Mouse (Mus musculus) liver, adult 2 months (tissue): ENCODE data around the gene Cdh4. TPM values are rescaled to one million over a fixed set of nuclear protein-coding genes. Genes with fewer than 3 reads are reported as not detected.

Experiments
- DNase-seq: peaks from one replicate; pipeline ENCODE4 v3.0.0-alpha.2; 2011; ENCODE audit warnings: low read depth, low spot score; ENCODE audit errors: extremely low read depth
- H3K27ac ChIP-seq: fragments of 200-500 bp; replicated peaks from 2 replicates; pipeline ENCODE4 v1.5.1; 2012; ENCODE audit warnings: low read depth, mild to moderate bottlenecking, control low read depth, inconsistent platforms, low read length; ENCODE audit not compliant: insufficient read depth
- H3K27me3 ChIP-seq: fragments of 200-500 bp; 2 replicates; pipeline ENCODE4 v1.6.1; 2012; ENCODE audit warnings: mild to moderate bottlenecking, moderate library complexity, low read length, inconsistent platforms; ENCODE audit not compliant: control insufficient read depth, insufficient read depth
- H3K36me3 ChIP-seq: fragments of 200-500 bp; 2 replicates; pipeline ENCODE4 v1.6.1; 2012; ENCODE audit warnings: low read length, inconsistent platforms; ENCODE audit not compliant: control insufficient read depth, insufficient read depth
- H3K4me1 ChIP-seq: fragments of 200-500 bp; 2 replicates; pipeline ENCODE4 v1.6.1; 2011; ENCODE audit warnings: low read length; ENCODE audit not compliant: control insufficient read depth, insufficient read depth
- H3K4me3 ChIP-seq: fragments of 200-500 bp; 2 replicates; pipeline ENCODE4 v1.5.1; 2011; ENCODE audit warnings: low read depth, mild to moderate bottlenecking, control low read depth, low read length, moderate library complexity; ENCODE audit not compliant: insufficient read depth
- H3K79me2 ChIP-seq: fragments of 200-500 bp; 2 replicates; pipeline ENCODE4 v1.6.1; 2012; ENCODE audit warnings: inconsistent platforms, mild to moderate bottlenecking, low read length, moderate library complexity; ENCODE audit not compliant: control insufficient read depth, insufficient read depth
- H3K9ac ChIP-seq: fragments of 200-500 bp; 2 replicates; pipeline ENCODE4 v1.6.1; 2012; ENCODE audit warnings: low read depth, mild to moderate bottlenecking, control low read depth, inconsistent platforms, low read length
- CTCF ChIP-seq: fragments of 200-500 bp; IDR thresholded peaks from 2 replicates; pipeline ENCODE4 v1.5.1; 2011; ENCODE audit warnings: low read depth, low read length, control low read depth
- POLR2A ChIP-seq: fragments of 200-500 bp; IDR thresholded peaks from 2 replicates; pipeline ENCODE4 v1.6.1; 2011; ENCODE audit warnings: low read length, control low read depth; ENCODE audit not compliant: insufficient read depth; ENCODE audit errors: extremely low read depth
- WGBS: fragments of 180-500 bp; shearing (Covaris S2); methylation state at CpG from one replicate; pipeline ENCODE4 v1.1.7; 2018; 5-methylcytosine and 5-hydroxymethylcytosine counted together
- polyA plus RNA-seq: library from polyadenylated mRNA; depleted of rRNA; stranded (reverse); fragments of >200 nt; gene quantifications from 2 replicates; pipeline ENCODE4 v1.2.3, GENCODE M21; 2012
- total RNA-seq: library from RNA; depleted of rRNA; stranded (reverse); fragments of >200 nt; gene quantifications from 2 replicates; pipeline ENCODE4 v1.2.3, GENCODE M21; 2014

Cdh4 gene
- total and polyA plus RNA-seq, 2 experiments = 0.18 to 0.37 TPM

DNA sequence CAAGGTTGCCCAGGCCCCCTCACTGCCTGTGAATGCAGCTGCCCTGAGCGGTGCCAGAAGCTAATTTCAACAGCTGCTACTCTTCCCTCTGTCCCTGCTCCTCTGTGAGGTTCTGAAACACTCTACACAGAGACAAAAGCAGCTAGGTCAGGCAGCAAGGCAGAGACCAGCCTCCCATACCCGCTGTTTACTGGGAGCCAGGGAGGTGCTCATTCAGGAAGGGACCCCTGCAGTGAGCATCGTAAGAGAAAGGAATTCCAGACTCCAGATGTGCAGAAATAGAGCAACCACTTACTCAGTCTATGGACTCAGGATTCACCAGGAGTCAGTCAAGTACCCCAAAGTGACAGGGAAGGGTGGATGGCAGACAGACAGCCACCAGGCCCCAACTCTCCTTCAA, 278.1 kb downstream of the Cdh4 start:
- Histone ChIP-seq H3K4me1 (no peaks in the 10 kb centered on the region), H3K4me3 (no peak overlapping the region), H3K27ac (no peak overlapping the region), H3K27me3 (no peaks in the 10 kb centered on the region), H3K79me2 (no peaks in the 10 kb centered on the region), H3K9ac (no peak overlapping the region), H3K36me3 (no peaks in the 10 kb centered on the region)
- 68% methylated on average over 3 of the region's 3 CpGs for WGBS
- TF ChIP-seq CTCF (no peak), POLR2A (no peak)
- no peak for DNase-seq

DNA sequence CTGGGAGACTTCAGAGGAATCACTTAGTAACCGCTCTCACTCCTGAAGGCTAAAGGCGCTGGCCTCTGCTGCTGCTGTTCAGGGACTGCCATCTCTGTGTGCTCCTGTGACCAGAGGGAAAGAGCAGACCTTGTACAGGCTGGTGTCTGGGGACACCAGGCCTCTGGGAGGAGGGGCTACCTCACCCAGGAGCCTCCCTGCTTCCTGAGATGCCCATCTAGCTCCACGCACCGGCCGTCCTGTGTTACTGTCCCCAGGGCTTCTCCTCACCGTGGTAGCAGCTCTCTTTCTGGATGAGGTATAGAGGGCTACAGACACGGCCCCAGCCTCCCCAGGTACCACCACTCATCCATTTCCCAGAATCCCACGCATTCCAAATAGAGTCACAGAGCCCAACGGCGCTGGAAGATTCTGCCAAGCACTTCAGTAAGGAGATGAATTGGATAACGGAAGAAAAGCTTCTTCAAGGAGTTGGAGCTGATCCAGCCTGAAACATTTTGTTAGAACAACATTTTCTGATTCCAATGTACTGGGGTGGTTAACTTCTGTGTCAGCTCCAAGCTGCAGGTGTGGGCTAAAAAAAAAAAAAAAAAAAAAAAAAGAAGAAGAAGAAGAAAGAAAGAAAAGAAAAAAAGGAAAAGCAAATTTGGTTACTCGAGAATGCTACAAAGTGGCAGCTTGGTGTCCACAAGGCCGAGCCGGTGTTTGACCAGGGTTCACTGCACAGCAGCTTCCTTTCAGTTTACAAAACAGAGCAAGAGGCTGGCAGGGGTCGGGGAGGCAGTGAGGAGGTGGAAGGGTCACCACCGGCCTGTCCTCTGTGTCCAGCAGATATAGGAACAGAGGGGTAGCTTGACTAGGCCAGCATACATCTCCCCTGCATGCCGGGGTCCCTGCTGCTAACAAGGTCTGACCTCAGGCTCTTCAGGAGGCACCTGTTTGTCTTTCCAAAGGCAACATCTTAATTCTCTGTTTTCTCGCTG, 279.6 kb downstream of the Cdh4 start:
- Histone ChIP-seq H3K27me3 (no peaks in the 10 kb centered on the region), H3K4me1 (no peaks in the 10 kb centered on the region), H3K9ac (no peak overlapping the region), H3K79me2 (no peaks in the 10 kb centered on the region), H3K27ac (no peak overlapping the region), H3K4me3 (no peak overlapping the region), H3K36me3 (no peaks in the 10 kb centered on the region)
- no peak for TF ChIP-seq CTCF
- TF ChIP-seq POLR2A = no peak
- no peak for DNase-seq
- WGBS = 69% methylated on average over 18 of the region's 18 CpGs

DNA sequence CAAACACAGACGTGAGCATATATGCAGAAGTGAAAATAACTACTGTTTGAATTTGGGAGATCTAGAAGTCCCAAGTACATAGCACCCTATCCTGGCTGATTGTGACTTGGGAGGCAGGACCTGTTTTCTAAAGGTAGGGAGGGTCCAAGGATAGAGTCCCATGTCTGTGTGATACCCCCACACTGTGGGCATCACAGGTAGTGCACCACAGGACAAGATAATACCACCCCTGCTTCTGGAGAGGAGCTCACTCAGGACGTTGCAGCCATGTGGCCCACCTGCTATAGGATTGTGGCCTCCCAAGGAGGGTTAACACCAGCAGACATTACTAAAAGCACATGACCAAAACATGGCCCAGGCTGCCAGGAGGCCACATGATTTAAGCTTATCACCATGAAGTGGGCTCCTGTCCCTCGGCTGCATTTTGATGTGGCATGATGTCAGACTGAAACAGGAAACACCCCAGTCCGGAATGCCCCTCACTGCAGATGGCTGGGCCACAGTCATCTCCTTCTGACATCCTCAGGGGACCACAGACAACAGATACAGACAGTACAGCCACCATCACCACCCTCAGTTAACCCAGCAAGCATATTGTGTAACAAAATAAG, 280.6 kb downstream of the Cdh4 start:
- Histone ChIP-seq H3K36me3 (no peaks in the 10 kb centered on the region), H3K27me3 (no peaks in the 10 kb centered on the region), H3K4me3 (no peak overlapping the region), H3K4me1 (no peaks in the 10 kb centered on the region), H3K79me2 (no peaks in the 10 kb centered on the region), H3K27ac (no peak overlapping the region), H3K9ac (no peak overlapping the region)
- DNase-seq = no peak
- no peak for TF ChIP-seq POLR2A
- TF ChIP-seq CTCF = no peak
- WGBS = 60% methylated on average over 4 of the region's 4 CpGs

DNA sequence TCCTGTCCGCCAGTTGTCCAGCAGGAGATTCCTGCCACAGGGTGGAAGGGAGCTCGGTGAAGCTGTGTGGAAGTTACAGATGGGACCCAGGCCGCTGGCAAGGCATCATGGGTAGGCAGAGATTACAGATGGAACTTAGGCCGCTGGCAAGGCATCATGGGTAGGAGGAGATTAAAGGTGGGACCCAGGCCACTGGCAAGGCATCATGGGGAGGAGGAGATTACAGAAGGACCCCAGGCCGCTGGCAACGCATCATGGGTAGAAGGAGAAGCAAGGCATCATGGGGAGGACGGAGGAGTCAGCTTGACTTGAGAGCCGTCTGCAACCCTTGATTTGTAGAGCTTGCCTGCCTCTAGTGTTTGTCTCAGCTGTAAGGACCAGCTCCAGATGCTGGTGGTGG, 281.2 kb downstream of the Cdh4 start:
- no peak overlapping the region for H3K4me3 ChIP-seq
- no peak for DNase-seq
- no peak overlapping the region for H3K27ac ChIP-seq
- H3K79me2 ChIP-seq = no peaks in the 10 kb centered on the region
- no peak overlapping the region for H3K9ac ChIP-seq
- H3K4me1 ChIP-seq = no peaks in the 10 kb centered on the region
- 92% methylated on average over 8 of the region's 8 CpGs for WGBS
- no peaks in the 10 kb centered on the region for H3K36me3 ChIP-seq
- no peaks in the 10 kb centered on the region for H3K27me3 ChIP-seq
- TF ChIP-seq POLR2A = no peak
- no peak for TF ChIP-seq CTCF

- WGBS = 55% methylated on average over 8 of the region's 8 CpGs
- TF ChIP-seq POLR2A (no peak), CTCF (peak; percentile 52)
- Histone ChIP-seq H3K4me1 (no peaks in the 10 kb centered on the region), H3K36me3 (no peaks in the 10 kb centered on the region), H3K27ac (no peak overlapping the region), H3K9ac (no peak overlapping the region), H3K79me2 (no peaks in the 10 kb centered on the region), H3K27me3 (no peaks in the 10 kb centered on the region), H3K4me3 (no peak overlapping the region)
- no peak for DNase-seq
Measured at GRCm38 (mm10) chr2:179729002-179729401, 286.8 kb downstream of the Cdh4 start.
